Mouse (Mus musculus) lung, embryonic 14.5 days (tissue): ENCODE measurements around the gene Rel. TPM values are rescaled to one million over a fixed set of nuclear protein-coding genes. Genes with fewer than 3 reads are reported as not detected.
A peak's percentile ranks its signal among the peaks of the same experiment; 100 is the strongest.
"Not testable (repeated sequence)": the region's sequence is repeated elsewhere in the genome, so short reads cannot be mapped to it uniquely, and the experiment has no call there.

Experiments used
- ATAC-seq: fragments of 200-750 bp; cut with Nextera tagmentation; 2 replicates; pipeline ENCODE4 v1.8.0; 2017; ENCODE audit warnings: mild to moderate bottlenecking, moderate TSS enrichment, moderate library complexity; ENCODE audit not compliant: insufficient read depth
- DNase-seq: peaks from one replicate; pipeline ENCODE4 v3.0.0-alpha.2; 2015
- H3K27ac ChIP-seq: fragments of 300-500 bp; sonication (generic); 2 replicates; pipeline ENCODE4 v1.5.1; 2014; ENCODE audit warnings: low read depth, mild to moderate bottlenecking, moderate library complexity
- H3K27me3 ChIP-seq: fragments of 300-500 bp; sonication (generic); 2 replicates; pipeline ENCODE4 v1.6.1; 2014; ENCODE audit warnings: low read length, control low read depth; ENCODE audit not compliant: insufficient read depth
- H3K36me3 ChIP-seq: fragments of 300-500 bp; sonication (generic); 2 replicates; pipeline ENCODE4 v1.6.1; 2014; ENCODE audit warnings: control low read depth; ENCODE audit not compliant: insufficient read depth
- H3K4me1 ChIP-seq: fragments of 300-500 bp; sonication (generic); 2 replicates; pipeline ENCODE4 v1.6.1; 2014; ENCODE audit warnings: antibody characterized with exemption, control low read depth; ENCODE audit not compliant: insufficient read depth
- H3K4me2 ChIP-seq: fragments of 300-500 bp; sonication (generic); 2 replicates; pipeline ENCODE4 v1.6.1; 2014; ENCODE audit warnings: mild to moderate bottlenecking
- H3K4me3 ChIP-seq: fragments of 300-500 bp; sonication (generic); 2 replicates; pipeline ENCODE4 v1.5.1; 2014; ENCODE audit warnings: low read depth, low read length
- H3K9ac ChIP-seq: fragments of 300-500 bp; sonication (generic); 2 replicates; pipeline ENCODE4 v1.6.1; 2014
- H3K9me3 ChIP-seq: fragments of 300-500 bp; sonication (generic); 2 replicates; pipeline ENCODE4 v1.6.1; 2016; ENCODE audit warnings: low read depth, low read length, control low read depth
- CTCF ChIP-seq: IDR thresholded peaks from 2 replicates; pipeline ENCODE4 v1.5.1; 2016; ENCODE audit warnings: antibody characterized with exemption, low read depth
- WGBS: fragments of 180-500 bp; shearing (Covaris S2); extraction: QIAGEN DNeasy Blood & Tissue Kit; methylation state at CpG from one replicate; pipeline ENCODE4 v1.1.7; 2014; 5-methylcytosine and 5-hydroxymethylcytosine counted together
- polyA plus RNA-seq: library from polyadenylated mRNA; unstranded; fragments of >200 nt; fragmentation: Nextera tagmentation; extraction: Ambion mirVana; gene quantifications from 2 replicates; pipeline ENCODE4 v1.2.1, GENCODE M21; 2014

Gene Rel
- 1.4 and 1.5 TPM in 2 replicates for polyA plus RNA-seq

GRCm38 (mm10) chr11:23770760-23771506 lies at the start of gene Rel:
Gene Rel, minus strand, starts transcription at chr11:23770970.
- TF ChIP-seq CTCF: no peak
- under 1% methylated on average over 80 of the region's 88 CpGs for WGBS
- Histone ChIP-seq H3K9me3 (no peaks in the 10 kb centered on the region), H3K4me3 (peak within 1 kb of the TSS; percentile 70), H3K36me3 (no peaks in the 10 kb centered on the region), H3K27me3 (no peaks in the 10 kb centered on the region), H3K9ac (peak within 1 kb of the TSS; percentile 76), H3K4me2 (peak within 1 kb of the TSS; percentile 79), H3K4me1 (no peaks in the 10 kb centered on the region; the same call in 1 of the 2 replicates), H3K27ac (peak within 1 kb of the TSS; percentile 95)
- peak; percentile 89 for DNase-seq
- peak; percentile 94 for ATAC-seq

- Histone ChIP-seq H3K4me2 (no peak overlapping the region), H3K4me1 (no peaks in the 10 kb centered on the region), H3K27me3 (no peaks in the 10 kb centered on the region), H3K36me3 (no peaks in the 10 kb centered on the region), H3K9ac (no peak overlapping the region), H3K27ac (no peak overlapping the region), H3K9me3 (no peaks in the 10 kb centered on the region), H3K4me3 (no peak overlapping the region)
- ATAC-seq: no peak
- no peak for TF ChIP-seq CTCF
- WGBS: 60% methylated on average over 1 of the region's 1 CpGs
- DNase-seq: no peak
Measured at GRCm38 (mm10) chr11:23818745-23819144, 48.0 kb upstream of the Rel start.

- TF ChIP-seq CTCF: no peak
- Histone ChIP-seq H3K4me1 (no peaks in the 10 kb centered on the region), H3K27ac (no peak overlapping the region), H3K9me3 (no peaks in the 10 kb centered on the region), H3K9ac (no peak overlapping the region), H3K4me2 (no peak overlapping the region), H3K27me3 (no peaks in the 10 kb centered on the region), H3K4me3 (no peak overlapping the region), H3K36me3 (no peaks in the 10 kb centered on the region)
- WGBS: 45% methylated on average over 2 of the region's 2 CpGs
- no peak for DNase-seq
- ATAC-seq: no peak
Measured at GRCm38 (mm10) chr11:23810741-23811140, 40.0 kb upstream of the Rel start.

GRCm38 (mm10) chr11:23805716-23806115 lies 34.9 kb upstream of the Rel start:
- Histone ChIP-seq H3K9ac (no peak overlapping the region), H3K36me3 (no peaks in the 10 kb centered on the region), H3K27ac (no peak overlapping the region), H3K4me3 (no peak overlapping the region), H3K9me3 (no peaks in the 10 kb centered on the region), H3K4me1 (no peaks in the 10 kb centered on the region), H3K27me3 (no peaks in the 10 kb centered on the region), H3K4me2 (no peak overlapping the region)
- no peak for TF ChIP-seq CTCF
- WGBS: 58% methylated on average over 3 of the region's 3 CpGs
- DNase-seq (no peak), ATAC-seq (no peak)

- Histone ChIP-seq H3K27ac (no peak overlapping the region), H3K9ac (no peak overlapping the region), H3K4me1 (no peaks in the 10 kb centered on the region), H3K27me3 (no peaks in the 10 kb centered on the region), H3K9me3 (no peaks in the 10 kb centered on the region), H3K36me3 (no peaks in the 10 kb centered on the region), H3K4me2 (no peak overlapping the region), H3K4me3 (no peak overlapping the region)
- DNase-seq: no peak
- no peak for TF ChIP-seq CTCF
- ATAC-seq: no peak
- 61% methylated on average over 7 of the region's 7 CpGs for WGBS
Measured at GRCm38 (mm10) chr11:23803136-23803535, 32.4 kb upstream of the Rel start.

GRCm38 (mm10) chr11:23802256-23802655 lies 31.5 kb upstream of the Rel start:
- 90% methylated on average over 1 of the region's 1 CpGs for WGBS
- H3K9me3 ChIP-seq: no peaks in the 10 kb centered on the region
- no peak overlapping the region for H3K9ac ChIP-seq
- no peaks in the 10 kb centered on the region for H3K27me3 ChIP-seq
- no peak for ATAC-seq
- H3K4me3 ChIP-seq: no peak overlapping the region
- no peak overlapping the region for H3K4me2 ChIP-seq
- H3K36me3 ChIP-seq: no peaks in the 10 kb centered on the region
- no peak for TF ChIP-seq CTCF
- H3K27ac ChIP-seq: no peak overlapping the region
- no peaks in the 10 kb centered on the region for H3K4me1 ChIP-seq
- no peak for DNase-seq

- no peak for TF ChIP-seq CTCF
- 48% methylated on average over 7 of the region's 7 CpGs for WGBS
- H3K27ac ChIP-seq: no peak overlapping the region
- DNase-seq (no peak), ATAC-seq (no peak)
- H3K9ac ChIP-seq: no peak overlapping the region
- no peaks in the 10 kb centered on the region for H3K4me1 ChIP-seq
- H3K36me3 ChIP-seq: no peaks in the 10 kb centered on the region
- H3K4me3 ChIP-seq: no peak overlapping the region
- no peak overlapping the region for H3K4me2 ChIP-seq
- H3K9me3 ChIP-seq: no peaks in the 10 kb centered on the region
- H3K27me3 ChIP-seq: no peaks in the 10 kb centered on the region
Measured at GRCm38 (mm10) chr11:23801851-23802250, 31.1 kb upstream of the Rel start.

- not testable (repeated sequence) for DNase-seq, H3K4me2 ChIP-seq, H3K4me3 ChIP-seq, H3K9ac ChIP-seq, ATAC-seq, H3K36me3 ChIP-seq, H3K27ac ChIP-seq, H3K27me3 ChIP-seq, H3K9me3 ChIP-seq, H3K4me1 ChIP-seq
- 85% methylated on average over 5 of the region's 5 CpGs for WGBS
Measured at GRCm38 (mm10) chr11:23783677-23784076, 12.9 kb upstream of the Rel start.
